Mouse (Mus musculus) spleen, postnatal 4 days (tissue): ENCODE measurements around the gene Ncapg.

ENCODE experiments used
- DNase-seq, 2 experiments: peaks; one replicate each; pipeline ENCODE4 v3.0.0; 2022; ENCODE audit warnings: low spot score in 2 of 2

Gene Ncapg

DNA sequence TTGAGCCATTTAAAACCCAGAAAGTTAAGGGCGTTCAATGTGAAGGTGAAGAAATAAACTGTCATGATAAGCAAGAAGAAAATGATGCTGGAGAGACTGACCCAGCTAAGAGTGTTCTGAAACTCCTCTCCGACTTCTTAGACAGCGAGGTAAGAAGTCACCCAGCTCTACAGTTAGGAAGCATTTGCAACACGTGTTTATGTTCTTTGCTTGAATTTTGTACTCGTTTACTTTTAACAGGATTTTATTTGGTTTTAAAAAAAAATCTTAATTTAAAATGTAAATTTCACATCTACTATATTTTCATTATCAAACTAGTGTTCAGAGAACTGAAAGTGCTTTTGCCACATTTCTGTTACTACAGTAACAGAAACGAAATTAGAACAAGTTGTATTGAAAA, 22.0 kb downstream of the Ncapg start:
- no peak for DNase-seq

DNA sequence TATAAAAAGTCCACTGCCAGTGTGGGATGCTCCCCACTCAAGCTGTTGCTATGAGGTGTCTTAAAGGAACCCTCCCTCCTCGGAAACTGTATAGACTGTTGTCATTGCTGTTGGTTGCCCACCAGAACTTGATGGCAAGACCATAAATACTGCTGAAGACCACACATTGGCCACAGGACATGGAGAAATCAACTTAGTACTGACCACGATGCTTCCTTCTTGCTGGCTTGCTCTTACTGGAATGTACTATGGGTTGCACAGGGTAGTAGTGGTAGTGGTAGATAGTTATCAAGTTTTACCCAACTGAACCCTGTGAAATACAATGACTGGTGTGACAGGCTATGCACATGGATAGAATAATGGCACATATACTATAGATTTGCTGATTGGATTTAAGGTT, 37.1 kb downstream of the Ncapg start:
- no peak for DNase-seq

DNA sequence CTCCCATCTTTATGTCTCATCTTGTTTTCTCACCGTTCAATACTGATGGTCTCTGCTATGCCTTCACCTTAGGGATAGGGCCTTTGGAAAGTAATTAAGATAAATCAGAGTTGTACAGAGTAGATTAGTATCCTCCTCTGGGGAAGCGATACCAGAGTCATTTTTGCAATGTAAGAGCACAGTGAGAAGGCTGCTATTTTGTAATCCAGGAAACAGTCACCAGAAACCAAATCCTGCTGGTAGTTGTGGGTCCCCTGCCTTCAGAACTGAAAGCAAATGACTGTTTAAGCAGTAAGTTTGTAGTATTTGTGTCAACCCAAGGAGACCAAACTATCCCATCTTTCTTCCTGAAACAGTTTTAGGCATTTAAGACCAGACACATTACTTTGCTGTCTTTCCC, 39.9 kb downstream of the Ncapg start:
- no peak for DNase-seq

DNA sequence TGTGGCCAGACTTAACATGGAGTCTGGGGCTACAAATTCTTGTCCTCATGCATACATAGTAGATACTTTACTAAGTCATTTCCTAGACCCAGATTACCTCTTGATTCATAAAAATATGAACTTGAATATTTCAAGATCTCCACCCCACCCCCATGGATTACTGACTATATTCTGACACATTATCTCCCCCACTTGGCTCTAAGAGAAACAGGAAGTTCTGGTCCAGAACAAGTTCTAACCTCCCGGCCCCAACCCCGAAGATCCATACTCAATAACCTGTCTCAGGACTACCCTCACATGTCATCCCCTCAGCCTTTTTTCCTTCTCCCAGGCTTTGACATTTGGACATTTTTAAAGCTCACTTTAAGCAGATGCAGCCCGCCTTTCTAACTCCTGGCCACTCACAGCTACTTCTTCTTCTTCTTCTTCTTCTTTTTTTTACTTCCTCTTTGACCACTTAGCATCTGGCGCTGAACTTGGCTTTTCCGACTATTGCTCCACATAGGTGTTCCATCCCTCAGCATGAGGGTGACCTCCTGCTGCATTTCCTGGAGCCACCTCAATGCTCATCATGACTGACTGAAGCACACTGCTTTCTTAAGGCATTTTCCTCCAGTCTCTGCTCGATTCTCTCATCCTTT, 49.2 kb downstream of the Ncapg start:
- no peak for DNase-seq

DNA sequence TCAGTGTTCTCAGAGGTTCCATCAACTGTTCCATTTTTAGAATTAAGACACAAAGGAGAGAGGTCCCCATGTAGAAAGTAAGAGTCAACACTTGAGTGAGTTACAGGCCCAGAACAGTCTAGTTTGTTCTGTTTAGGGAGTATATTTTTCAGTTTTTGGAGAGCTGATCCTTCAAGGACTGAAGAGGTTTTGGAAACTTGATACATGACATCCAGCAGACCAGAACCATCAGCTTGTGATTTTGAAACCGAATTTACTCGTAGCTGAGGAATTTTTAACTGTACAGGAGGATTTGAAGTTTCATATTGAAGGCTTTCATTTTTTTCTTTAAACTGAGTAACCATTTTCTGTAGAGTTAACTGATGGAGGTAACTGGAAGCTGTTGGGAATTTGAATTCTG, 64.0 kb downstream of the Ncapg start:
- no peak for DNase-seq

DNA sequence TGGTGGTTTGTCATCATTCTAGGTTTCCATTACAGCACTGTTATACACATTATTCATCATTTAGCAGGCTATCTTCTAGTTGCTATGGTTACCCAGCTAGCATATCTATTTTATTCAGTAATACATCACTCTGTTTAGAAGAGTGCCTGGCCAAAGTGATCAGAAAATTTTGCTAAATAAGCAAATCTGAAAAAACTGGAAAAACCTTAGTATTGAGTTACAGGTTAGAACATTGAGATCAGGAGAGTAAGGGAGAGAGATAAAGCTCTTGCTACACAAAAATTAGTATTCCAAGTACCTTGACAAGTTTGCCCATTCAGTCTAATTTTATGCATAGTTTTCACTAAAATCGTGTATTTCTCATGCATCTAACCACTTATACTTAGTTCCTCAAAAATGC, 68.2 kb downstream of the Ncapg start:
- DNase-seq = no peak
